Mouse (Mus musculus) adrenal gland, adult 8-10 months (tissue): ENCODE data around the gene Capn8. TPM values are rescaled to one million over a fixed set of nuclear protein-coding genes. Genes with fewer than 3 reads are reported as not detected.

Experiments
- DNase-seq: peaks from one replicate; pipeline ENCODE4 v3.0.0; 2022
- total RNA-seq, 4 experiments: library from RNA; stranded (reverse); gene quantifications; 2 replicates each; pipeline ENCODE4 v1.2.4; 2022

Capn8 gene
- total RNA-seq, 4 experiments from 2014 or later: 0.16 to 0.59 (median 0.19) TPM

- peak; percentile 17 for DNase-seq
These were observed 11.0 kb upstream of the Capn8 start for GRCm38 (mm10) chr1:182553649-182554375.

GRCm38 (mm10) chr1:182558271-182558670 lies 6.5 kb upstream of the Capn8 start:
- DNase-seq: no peak

- DNase-seq: no peak
These were observed 5.3 kb upstream of the Capn8 start for GRCm38 (mm10) chr1:182559530-182559929.

GRCm38 (mm10) chr1:182560390-182561098 lies 4.3 kb upstream of the Capn8 start:
- peak; percentile 38 for DNase-seq

- no peak for DNase-seq
These were observed 2.8 kb upstream of the Capn8 start for GRCm38 (mm10) chr1:182561945-182562514.

- no peak for DNase-seq
These were observed 2.0 kb upstream of the Capn8 start for GRCm38 (mm10) chr1:182562576-182563370.

- DNase-seq: peak; percentile 33
These were observed 586 bp downstream of the Capn8 start for GRCm38 (mm10) chr1:182565351-182565835.

GRCm38 (mm10) chr1:182571148-182571547 lies 6.3 kb downstream of the Capn8 start:
- peak; percentile 24 for DNase-seq

GRCm38 (mm10) chr1:182571973-182572372 lies 7.2 kb downstream of the Capn8 start:
- DNase-seq: no peak

GRCm38 (mm10) chr1:182573856-182574665 lies 9.3 kb downstream of the Capn8 start:
- DNase-seq: no peak

- DNase-seq: no peak
These were observed 9.9 kb downstream of the Capn8 start for GRCm38 (mm10) chr1:182574666-182575049.

GRCm38 (mm10) chr1:182584169-182584568 lies 19.4 kb downstream of the Capn8 start:
- no peak for DNase-seq

GRCm38 (mm10) chr1:182585162-182585840 lies 20.5 kb downstream of the Capn8 start:
- DNase-seq: no peak

GRCm38 (mm10) chr1:182587706-182588105 lies 22.9 kb downstream of the Capn8 start:
- DNase-seq: no peak

GRCm38 (mm10) chr1:182591491-182591890 lies 26.7 kb downstream of the Capn8 start:
- DNase-seq: no peak

GRCm38 (mm10) chr1:182592436-182592835 lies 27.6 kb downstream of the Capn8 start:
- DNase-seq: no peak

GRCm38 (mm10) chr1:182605330-182606150 lies 40.7 kb downstream of the Capn8 start:
- no peak for DNase-seq

- no peak for DNase-seq
These were observed 45.0 kb downstream of the Capn8 start for GRCm38 (mm10) chr1:182609701-182610335.

GRCm38 (mm10) chr1:182615465-182615864 lies 50.7 kb downstream of the Capn8 start:
- no peak for DNase-seq
